Comparison of ENCODE assay signal across 8 mouse cellular contexts in genomic region chr11:84817362-84817761, GRCm38 (mm10). TPM values are rescaled to one million over a fixed set of nuclear protein-coding genes. Genes with fewer than 3 reads are reported as not detected.
A peak's percentile ranks its signal among the peaks of the same experiment; 100 is the strongest.
DNase-seq lines count a peak whose midpoint lies in the region; ATAC-seq and TF ChIP-seq lines count a peak whose summit lies in the region.

No protein-coding gene starts in this region.

- no peak overlapping the region for H3K4me3 ChIP-seq in kidney, postnatal 0 days (replicated peaks; ENCODE audit: low read depth, low read length)
- H3K4me3 ChIP-seq in kidney, embryonic 14.5 days (ENCODE audit: low read length), result no peak overlapping the region

- no peaks in the 10 kb centered on the region for H3K9me3 ChIP-seq in kidney, postnatal 0 days (replicated peaks; ENCODE audit: low read length)
- 0 out of 2 replicates have a peak, but pooled peaks cover 2% of the 10 kb centered on the region for H3K9me3 ChIP-seq in kidney, embryonic 14.5 days (ENCODE audit: control insufficient read depth, low read length)

- no peaks in the 10 kb centered on the region for H3K27me3 ChIP-seq in kidney, postnatal 0 days (ENCODE audit: insufficient read depth, low read length)
- no peaks in the 10 kb centered on the region for H3K27me3 ChIP-seq in kidney, embryonic 14.5 days (ENCODE audit: control insufficient read depth, insufficient read depth, low read length)

- no peak overlapping the region for H3K9ac ChIP-seq in kidney, postnatal 0 days (ENCODE audit: low read depth, low read length)
- H3K9ac ChIP-seq in kidney, embryonic 14.5 days (ENCODE audit: low read depth, low read length), result no peak overlapping the region

- no peaks in the 10 kb centered on the region for H3K4me1 ChIP-seq in kidney, postnatal 0 days (replicated peaks; ENCODE audit: insufficient read depth, low read length)
- no peaks in the 10 kb centered on the region for H3K4me1 ChIP-seq in kidney, embryonic 14.5 days (ENCODE audit: control insufficient read depth, insufficient read depth, low read length)

- H3K4me2 ChIP-seq in kidney, postnatal 0 days (ENCODE audit: low read length), result no peak overlapping the region
- H3K4me2 ChIP-seq in kidney, embryonic 14.5 days (replicated peaks; ENCODE audit: low read depth, low read length), result no peak overlapping the region

- TF ChIP-seq CTCF in kidney, postnatal 0 days (IDR thresholded peaks at IDR 0.05; ENCODE audit: low read depth), result peak; percentile 40; the same call in 1 of the 2 replicates

- DNase-seq in adrenal gland, adult (ENCODE audit: inconsistent age in 2 of 2, low spot score in 1 of 2), result peak; percentile 44 to 60
- DNase-seq in adrenal gland, postnatal 4 days (ENCODE audit: low spot score in 2 of 2), result no peak
- DNase-seq in kidney, postnatal 0 days (ENCODE audit: low spot score), result no peak
- peak; percentile 23 to 36 for DNase-seq in B cell, adult 2 months
- DNase-seq in brain, adult 2 months (ENCODE audit: low read depth, low spot score), result peak; percentile 48
- no peak for DNase-seq in embryo, embryonic 10.5 days (ENCODE audit: low spot score)

- no peaks in the 10 kb centered on the region for H3K36me3 ChIP-seq in kidney, postnatal 0 days (ENCODE audit: insufficient read depth, low read length)
- no peaks in the 10 kb centered on the region for H3K36me3 ChIP-seq in kidney, embryonic 14.5 days (ENCODE audit: control insufficient read depth, insufficient read depth, low read length)

- no peak for ATAC-seq in kidney, postnatal 0 days (replicated peaks; ENCODE audit: low FRiP score, low read depth)
- ATAC-seq in kidney, embryonic 14.5 days (ENCODE audit: low FRiP score, low TSS enrichment), result no peak
- ATAC-seq in megakaryocyte-erythroid progenitor cell, adult 5-6 weeks (replicated peaks; ENCODE audit: low FRiP score, low TSS enrichment, poor library complexity, severe bottlenecking), result no peak

- no peak overlapping the region for H3K27ac ChIP-seq in kidney, postnatal 0 days
- no peak overlapping the region for H3K27ac ChIP-seq in kidney, embryonic 14.5 days (ENCODE audit: low read depth, low read length)

- WGBS in kidney, postnatal 0 days, result 86% methylated on average over 6 of the region's 6 CpGs
- 82% methylated on average over 6 of the region's 6 CpGs for WGBS in kidney, embryonic 14.5 days

RNA-seq across cellular contexts. Expression of gene Mrm1, which starts 2.0 kb away (rescaled TPM):
- 10 to 100 TPM; 24.5 to 26.0 TPM for total RNA-seq in adrenal gland, postnatal 4 days (2021)
- polyA plus RNA-seq in kidney, postnatal 0 days (2015; fragmentation: Nextera tagmentation; extraction: Ambion mirVana), result 10.8 and 12.8 TPM in 2 replicates
- 8.4 and 12.6 TPM in 2 replicates for polyA plus RNA-seq in kidney, embryonic 14.5 days (2014; fragmentation: Nextera tagmentation; extraction: Ambion mirVana)
- 15.6 and 20.8 TPM in 2 replicates for total RNA-seq in megakaryocyte-erythroid progenitor cell, adult 5-6 weeks (2014; fragmentation: Nextera tagmentation)
- 7.3 and 10.7 TPM in 2 replicates for total RNA-seq in megakaryocyte-erythroid progenitor cell, adult 5-6 weeks (2017)

RNA-seq across cellular contexts. Expression of gene Dhrs11, which starts 11.4 kb away (rescaled TPM):
- total RNA-seq in adrenal gland, postnatal 4 days (2021), result 10 to 100 TPM; 35.4 to 39.2 TPM
- polyA plus RNA-seq in kidney, postnatal 0 days (2015; fragmentation: Nextera tagmentation; extraction: Ambion mirVana), result 13.8 and 16.1 TPM in 2 replicates
- polyA plus RNA-seq in kidney, embryonic 14.5 days (2014; fragmentation: Nextera tagmentation; extraction: Ambion mirVana), result 8.3 and 10.4 TPM in 2 replicates
- total RNA-seq in megakaryocyte-erythroid progenitor cell, adult 5-6 weeks (2014; fragmentation: Nextera tagmentation), result 48.3 and 77.1 TPM in 2 replicates
- total RNA-seq in megakaryocyte-erythroid progenitor cell, adult 5-6 weeks (2017), result 22.0 and 43.6 TPM in 2 replicates

RNA-seq across cellular contexts. Expression of gene Ggnbp2, which starts 53.3 kb away (rescaled TPM):
- 100 to 1,000 TPM in 1 of 2 experiments, 10 to 100 TPM in 1; 99.1 to 100 TPM for total RNA-seq in adrenal gland, postnatal 4 days (2021)
- polyA plus RNA-seq in kidney, postnatal 0 days (2015; fragmentation: Nextera tagmentation; extraction: Ambion mirVana), result 56.4 and 57.5 TPM in 2 replicates
- polyA plus RNA-seq in kidney, embryonic 14.5 days (2014; fragmentation: Nextera tagmentation; extraction: Ambion mirVana), result 68.7 and 74.7 TPM in 2 replicates
- total RNA-seq in megakaryocyte-erythroid progenitor cell, adult 5-6 weeks (2014; fragmentation: Nextera tagmentation), result 91.1 and 108 TPM in 2 replicates
- total RNA-seq in megakaryocyte-erythroid progenitor cell, adult 5-6 weeks (2017), result 155 and 184 TPM in 2 replicates

Comparison
In these comparisons a context has a peak if more than half of its experiments do, and no peak if none do; other contexts are left out.
1. DNase-seq: peak in adrenal gland, adult (2 of 2), B cell, adult 2 months (2 of 2) and brain, adult 2 months (single experiment); none in adrenal gland, postnatal 4 days (0 of 2), kidney, postnatal 0 days (single experiment) and embryo, embryonic 10.5 days (single experiment).